Mouse (Mus musculus) erythroblast, adult 5-6 weeks (primary cell): ENCODE results near the gene Vars. TPM values are rescaled to one million over a fixed set of nuclear protein-coding genes. Genes with fewer than 3 reads are reported as not detected.
"Not testable (repeated sequence)": the region's sequence is repeated elsewhere in the genome, so short reads cannot be mapped to it uniquely, and the experiment has no call there.

Experiments
- ATAC-seq: replicated peaks from 2 replicates; pipeline ENCODE4 v1.8.0; 2016; ENCODE audit warnings: moderate number of reproducible peaks, mild to moderate bottlenecking, moderate TSS enrichment, inconsistent platforms; ENCODE audit not compliant: poor library complexity, low FRiP score, severe bottlenecking
- total RNA-seq, 2 experiments: library from RNA; stranded (forward) in 1 of 2; stranded (reverse) in 1 of 2; fragments of 150-400 nt in 1 of 2; fragments of 200-764, 138-1000 nt in 1 of 2; gene quantifications; 2 replicates each; pipeline versions ENCODE4 v1.2.3 to v1.2.4; 2015 to 2017; ENCODE audit warnings: low replicate concordance in 2 of 2

The Vars gene
- total RNA-seq, 2 experiments from 2014 or later, result 24.4 to 45.0 TPM

GRCm38 (mm10) chr17:35001452-35002152 is 815 bp downstream of the Vars start:
- ATAC-seq, result peak; percentile 20; the same call in 1 of the 2 replicates

GRCm38 (mm10) chr17:35002153-35002865 is 1.5 kb downstream of the Vars start:
- ATAC-seq, result peak; percentile 53

GRCm38 (mm10) chr17:35003022-35003838 is 2.4 kb downstream of the Vars start:
- ATAC-seq, result no peak

- no peak for ATAC-seq
These were observed 3.4 kb downstream of the Vars start for GRCm38 (mm10) chr17:35004075-35004717.

GRCm38 (mm10) chr17:35005158-35005557 is 4.4 kb downstream of the Vars start:
- no peak for ATAC-seq

- ATAC-seq, result not testable (repeated sequence)
These were observed 5.1 kb downstream of the Vars start for GRCm38 (mm10) chr17:35005902-35006301.

GRCm38 (mm10) chr17:35007387-35007991 is 6.7 kb downstream of the Vars start:
- no peak for ATAC-seq

- no peak for ATAC-seq
These were observed 8.8 kb downstream of the Vars start for GRCm38 (mm10) chr17:35009586-35009985.

GRCm38 (mm10) chr17:35011440-35011839 is 10.7 kb downstream of the Vars start:
- ATAC-seq, result no peak

- ATAC-seq, result no peak
These were observed 11.6 kb downstream of the Vars start for GRCm38 (mm10) chr17:35012430-35012829.

- ATAC-seq, result no peak
These were observed 12.4 kb downstream of the Vars start for GRCm38 (mm10) chr17:35013221-35013620.

- no peak for ATAC-seq
These were observed 14.5 kb downstream of the Vars start for GRCm38 (mm10) chr17:35015296-35015695.

- peak; percentile 35; the same call in 1 of the 2 replicates for ATAC-seq
These were observed 15.6 kb downstream of the Vars start, which contains the start of gene Vwa7 for GRCm38 (mm10) chr17:35016376-35016775. TSS of gene Vwa7 (plus strand) at chr17:35016579.

- no peak for ATAC-seq
These were observed 16.3 kb downstream of the Vars start for GRCm38 (mm10) chr17:35016791-35017705.

GRCm38 (mm10) chr17:35017706-35018030 is 16.9 kb downstream of the Vars start:
- ATAC-seq, result no peak

- no peak for ATAC-seq
These were observed 17.4 kb downstream of the Vars start for GRCm38 (mm10) chr17:35018171-35018570.

GRCm38 (mm10) chr17:35019894-35020293 is 19.1 kb downstream of the Vars start:
- no peak for ATAC-seq

GRCm38 (mm10) chr17:35020551-35020950 is 19.8 kb downstream of the Vars start:
- ATAC-seq, result no peak
